Mouse (Mus musculus) cortical plate, adult 2 months (tissue): ENCODE data around the gene Tead2. TPM values are rescaled to one million over a fixed set of nuclear protein-coding genes. Genes with fewer than 3 reads are reported as not detected.

Experiments
- H3K27ac ChIP-seq: fragments of 200-500 bp; 2 replicates; pipeline ENCODE4 v1.5.1; 2012; ENCODE audit warnings: low read length, control low read depth, inconsistent platforms; ENCODE audit not compliant: insufficient read depth
- H3K4me1 ChIP-seq: fragments of 200-500 bp; 2 replicates; pipeline ENCODE4 v1.6.1; 2011; ENCODE audit warnings: low read length; ENCODE audit not compliant: control insufficient read depth, insufficient read depth
- H3K4me3 ChIP-seq: fragments of 200-500 bp; 2 replicates; pipeline ENCODE4 v1.5.1; 2011; ENCODE audit warnings: mild to moderate bottlenecking, low read length, control low read depth; ENCODE audit not compliant: insufficient read depth
- CTCF ChIP-seq: fragments of 200-500 bp; IDR thresholded peaks from 2 replicates; pipeline ENCODE4 v1.5.1; 2011; ENCODE audit warnings: mild to moderate bottlenecking, control low read depth, low read length; ENCODE audit not compliant: insufficient read depth; ENCODE audit errors: extremely low read depth
- POLR2A ChIP-seq: fragments of 200-500 bp; IDR thresholded peaks from 2 replicates; pipeline ENCODE4 v1.6.1; 2011; ENCODE audit warnings: mild to moderate bottlenecking, low read length, control low read depth; ENCODE audit not compliant: insufficient read depth; ENCODE audit errors: extremely low read depth
- polyA plus RNA-seq: library from polyadenylated mRNA; depleted of rRNA; stranded (reverse); fragments of >200 nt; gene quantifications from 2 replicates; pipeline ENCODE4 v1.2.3, GENCODE M21; 2012

Tead2 gene
- polyA plus RNA-seq, 1 experiment = 5.0 TPM

- Histone ChIP-seq H3K4me1 (no peaks in the 10 kb centered on the region; the same call in 1 of the 2 replicates), H3K4me3 (no peak overlapping the region), H3K27ac (no peak overlapping the region)
- TF ChIP-seq POLR2A (no peak), CTCF (no peak)
Observed at GRCm38 (mm10) chr7:45190186-45190585, 25.4 kb upstream of the Tead2 start.

- TF ChIP-seq POLR2A = no peak
- TF ChIP-seq CTCF = no peak
- Histone ChIP-seq H3K27ac (no peak overlapping the region), H3K4me1 (no peaks in the 10 kb centered on the region; the same call in 1 of the 2 replicates), H3K4me3 (no peak overlapping the region)
Observed at GRCm38 (mm10) chr7:45191161-45191560, 24.4 kb upstream of the Tead2 start.

DNA sequence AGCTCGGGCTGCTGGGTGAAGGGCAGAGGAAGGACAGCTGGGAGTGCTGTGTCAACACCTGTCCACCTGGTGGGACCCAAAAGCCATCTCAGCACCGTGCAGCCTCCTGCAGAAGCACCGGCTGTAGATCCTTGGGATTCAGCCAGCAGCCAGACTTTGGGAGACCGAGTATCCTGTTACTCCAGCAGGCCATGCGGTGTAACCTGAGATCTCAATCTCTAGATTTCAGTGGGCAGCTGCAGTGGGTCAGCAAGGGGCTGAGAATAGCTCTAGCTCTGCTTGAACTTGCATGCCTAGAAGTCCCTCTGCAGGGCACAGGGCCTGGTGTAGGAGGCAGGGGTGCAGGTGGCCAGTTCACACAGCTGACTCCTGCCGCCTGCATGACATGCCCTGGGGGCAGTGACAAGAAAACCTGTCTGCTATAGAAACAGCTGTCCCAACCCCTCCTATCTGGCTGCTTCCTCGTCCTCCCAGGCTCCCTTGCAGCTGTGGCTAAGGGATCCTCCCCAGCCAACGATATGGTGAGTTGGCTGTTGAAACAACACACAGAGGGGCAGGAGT, 23.7 kb upstream of the Tead2 start:
- Histone ChIP-seq H3K4me3 (no peak overlapping the region), H3K27ac (no peak overlapping the region), H3K4me1 (peaks cover 2% of the 10 kb centered on the region; the same call in 1 of the 2 replicates)
- TF ChIP-seq CTCF = no peak
- no peak for TF ChIP-seq POLR2A

DNA sequence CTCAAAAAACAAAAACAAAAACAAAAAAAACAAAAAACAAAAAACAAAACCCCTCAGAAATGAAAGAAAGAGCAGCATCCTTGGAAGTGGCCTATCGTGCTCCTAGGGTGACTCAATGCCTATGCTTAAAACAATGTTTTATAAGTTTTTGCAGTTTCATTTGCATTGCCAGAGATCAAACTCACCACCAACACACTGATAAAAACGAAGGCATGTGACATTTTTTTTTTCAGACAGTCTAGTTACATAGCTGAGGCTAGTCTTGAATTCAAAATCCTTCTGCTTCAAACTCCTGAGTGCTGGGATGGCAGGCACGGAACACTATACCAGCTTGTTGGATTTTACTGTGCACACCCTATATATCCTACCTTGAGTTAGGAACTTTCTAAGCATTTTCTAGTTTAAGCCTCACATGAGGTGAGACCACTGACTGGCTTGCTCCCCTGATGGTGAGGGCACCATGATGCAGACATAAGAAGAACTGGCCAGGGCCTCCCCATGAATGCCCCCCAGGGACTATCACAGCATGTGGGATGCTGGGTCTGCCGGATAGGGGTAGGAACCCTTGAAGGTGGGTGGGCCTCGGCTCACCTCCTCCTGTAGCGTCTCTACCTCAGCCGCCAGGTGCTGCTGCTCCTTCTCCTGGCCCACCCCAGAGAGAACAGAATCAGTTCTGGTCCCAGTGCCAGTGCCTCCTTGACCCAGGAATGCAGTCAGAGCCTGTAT, 22.8 kb upstream of the Tead2 start:
- peaks cover 2% of the 10 kb centered on the region; the same call in 1 of the 2 replicates for H3K4me1 ChIP-seq
- H3K4me3 ChIP-seq = no peak overlapping the region
- no peak overlapping the region for H3K27ac ChIP-seq
- TF ChIP-seq CTCF (no peak), POLR2A (no peak)

DNA sequence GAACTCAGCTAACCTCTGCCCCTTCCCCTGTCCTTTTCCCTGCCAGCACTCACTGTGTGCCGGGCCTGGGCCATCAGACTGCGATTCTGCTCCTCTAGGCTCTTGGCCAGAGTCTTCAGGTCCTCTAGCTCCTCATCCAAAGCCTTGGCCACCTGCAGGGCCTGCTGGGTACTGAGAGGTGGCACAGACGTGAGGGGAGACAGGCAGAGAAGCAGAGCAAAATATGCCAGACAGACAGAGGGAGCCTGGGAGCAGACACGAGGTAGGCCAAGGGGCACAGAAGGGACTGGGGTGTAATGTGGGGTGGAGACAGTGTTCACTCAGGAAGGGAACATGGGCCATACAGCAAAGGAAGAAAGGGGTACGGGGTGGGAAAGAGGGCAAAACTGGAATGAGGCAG, 22.1 kb upstream of the Tead2 start:
- H3K4me3 ChIP-seq = no peak overlapping the region
- TF ChIP-seq CTCF (no peak), POLR2A (no peak)
- H3K4me1 ChIP-seq = peaks cover 2% of the 10 kb centered on the region; the same call in 1 of the 2 replicates
- no peak overlapping the region for H3K27ac ChIP-seq

GRCm38 (mm10) chr7:45193871-45194785, 21.4 kb upstream of the Tead2 start:
- no peak overlapping the region for H3K27ac ChIP-seq
- H3K4me1 ChIP-seq = 0 out of 2 replicates have a peak, but pooled peaks cover 2% of the 10 kb centered on the region
- TF ChIP-seq CTCF (no peak), POLR2A (no peak)
- H3K4me3 ChIP-seq = no peak overlapping the region

DNA sequence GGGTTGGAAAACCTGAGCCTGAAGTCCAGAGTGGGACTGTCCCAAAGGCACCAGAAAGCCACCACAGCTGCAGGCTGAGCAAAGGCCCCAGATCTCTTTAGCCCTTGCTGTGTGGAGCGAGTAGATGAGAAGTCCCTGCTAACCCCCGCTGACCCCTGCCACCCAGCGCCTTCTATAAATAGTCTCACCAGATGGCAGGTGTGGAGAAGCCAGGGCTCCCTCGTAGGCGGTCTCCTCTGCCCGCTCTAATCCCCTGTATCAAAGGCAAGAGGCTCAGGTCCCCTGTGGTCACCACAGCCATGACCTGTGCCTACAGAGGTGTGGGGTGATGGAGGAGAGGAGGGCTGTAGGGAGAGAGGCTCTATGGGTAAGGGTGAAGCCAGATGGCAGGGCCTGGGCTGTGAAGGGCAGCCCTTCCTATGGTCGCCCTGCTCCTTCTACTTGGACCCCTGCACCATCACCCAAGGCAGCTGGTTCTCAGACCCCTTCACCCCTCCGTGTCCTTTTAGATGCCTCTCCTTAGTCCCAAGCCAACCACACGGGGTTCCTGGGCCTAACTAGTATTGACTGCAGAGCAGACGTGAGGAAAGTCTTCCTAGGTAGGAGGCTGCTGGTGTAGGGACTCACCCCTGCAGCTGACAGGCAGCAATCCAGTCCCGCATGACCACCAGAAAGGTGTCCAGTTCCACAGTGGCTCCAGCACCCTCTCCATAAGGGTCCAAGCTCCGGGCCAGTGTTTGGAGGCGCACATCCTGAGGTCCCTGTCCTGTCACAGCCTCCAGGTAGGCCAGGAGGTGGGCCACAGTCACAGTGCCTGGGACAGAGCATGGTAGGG, 20.0 kb upstream of the Tead2 start:
- H3K4me3 ChIP-seq = no peak overlapping the region
- 0 out of 2 replicates have a peak, but pooled peaks cover 2% of the 10 kb centered on the region for H3K4me1 ChIP-seq

DNA sequence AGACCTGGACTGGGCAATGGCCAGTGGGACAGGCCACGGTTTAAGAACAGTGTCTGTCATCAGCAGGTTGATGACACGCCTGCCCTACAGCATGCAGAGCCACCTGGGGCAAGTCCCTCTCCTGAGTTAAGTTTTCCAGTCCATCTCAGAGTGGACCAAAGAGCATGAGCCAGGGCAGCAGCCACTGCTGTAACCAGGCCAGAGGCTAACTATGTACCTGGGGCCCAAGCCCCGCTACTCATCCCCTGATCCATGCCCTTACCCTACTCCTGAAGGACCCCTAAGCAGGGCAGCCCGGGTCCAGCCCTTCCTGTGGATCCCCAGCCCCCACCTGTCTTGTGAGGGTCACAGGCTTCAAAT, 19.4 kb upstream of the Tead2 start:
- Histone ChIP-seq H3K4me3 (no peak overlapping the region), H3K27ac (no peak overlapping the region), H3K4me1 (0 out of 2 replicates have a peak, but pooled peaks cover 2% of the 10 kb centered on the region)
- TF ChIP-seq CTCF = no peak
- no peak for TF ChIP-seq POLR2A

More for the DNA sequence above, 20.0 kb upstream of the Tead2 start:
- H3K27ac ChIP-seq = no peak overlapping the region
- no peak for TF ChIP-seq CTCF
- no peak for TF ChIP-seq POLR2A
